Mouse (Mus musculus) megakaryocyte-erythroid progenitor cell, adult 5-6 weeks (primary cell): ENCODE results near the gene Haus8. TPM values are rescaled to one million over a fixed set of nuclear protein-coding genes. Genes with fewer than 3 reads are reported as not detected.

Experiments used
- total RNA-seq, 2 experiments: library from RNA; stranded (forward) in 1 of 2; stranded (reverse) in 1 of 2; fragments of 200-1000, 215-1000 nt in 1 of 2; fragments of >200 nt in 1 of 2; fragmentation: Nextera tagmentation in 1 of 2; gene quantifications; 2 replicates each; pipeline ENCODE4 v1.2.3; 2014 to 2017

Haus8 gene
- total RNA-seq, 2 experiments from 2014 or later, result 22.9 to 47.5 TPM

Other genes with a start within 250 kb of the Haus8 start
- gene Myo9b, start 220 bp downstream of the Haus8 start, total RNA-seq (2014; fragmentation: Nextera tagmentation), result 32.9 and 33.2 TPM in 2 replicates
- 17.6 and 20.4 TPM in 2 replicates for gene Myo9b, start 220 bp downstream of the Haus8 start, total RNA-seq (2017)
- gene Use1, start 93.9 kb upstream of the Haus8 start, total RNA-seq (2014; fragmentation: Nextera tagmentation), result 147 and 161 TPM in 2 replicates
- 129 and 139 TPM in 2 replicates for gene Use1, start 93.9 kb upstream of the Haus8 start, total RNA-seq (2017)
- 6.4 and 7.4 TPM in 2 replicates for gene Ocel1, start 98.4 kb upstream of the Haus8 start, total RNA-seq (2014; fragmentation: Nextera tagmentation)
- 8.1 and 13.8 TPM in 2 replicates for gene Ocel1, start 98.4 kb upstream of the Haus8 start, total RNA-seq (2017)
- gene Nr2f6, start 109.0 kb upstream of the Haus8 start, total RNA-seq (2014; fragmentation: Nextera tagmentation), result 1.4 and 3.2 TPM in 2 replicates
- 1.7 TPM in 1 of 2 replicates, not detected in the other for gene Nr2f6, start 109.0 kb upstream of the Haus8 start, total RNA-seq (2017)
- gene Ushbp1, start 122.9 kb upstream of the Haus8 start, total RNA-seq (2014; fragmentation: Nextera tagmentation), result not detected in 2 replicates
- not detected in 2 replicates for gene Ushbp1, start 122.9 kb upstream of the Haus8 start, total RNA-seq (2017)
- 107 and 130 TPM in 2 replicates for gene Babam1, start 123.9 kb upstream of the Haus8 start, total RNA-seq (2014; fragmentation: Nextera tagmentation)
- 73.7 and 90.2 TPM in 2 replicates for gene Babam1, start 123.9 kb upstream of the Haus8 start, total RNA-seq (2017)
- gene Ankle1, start 133.1 kb upstream of the Haus8 start, total RNA-seq (2014; fragmentation: Nextera tagmentation), result 42.2 and 46.2 TPM in 2 replicates
- 13.3 and 23.5 TPM in 2 replicates for gene Ankle1, start 133.1 kb upstream of the Haus8 start, total RNA-seq (2017)
- 5.3 and 7.1 TPM in 2 replicates for gene Abhd8, start 190.7 kb upstream of the Haus8 start, total RNA-seq (2014; fragmentation: Nextera tagmentation)
- 4.7 and 6.3 TPM in 2 replicates for gene Abhd8, start 190.7 kb upstream of the Haus8 start, total RNA-seq (2017)
- gene Mrpl34, start 192.0 kb upstream of the Haus8 start, total RNA-seq (2014; fragmentation: Nextera tagmentation), result 82.3 and 120 TPM in 2 replicates
- 46.7 and 63.4 TPM in 2 replicates for gene Mrpl34, start 192.0 kb upstream of the Haus8 start, total RNA-seq (2017)
- gene Dda1, start 196.3 kb upstream of the Haus8 start, total RNA-seq (2014; fragmentation: Nextera tagmentation), result 31.4 and 47.5 TPM in 2 replicates
- gene Dda1, start 196.3 kb upstream of the Haus8 start, total RNA-seq (2017), result 13.3 and 19.6 TPM in 2 replicates
- gene Ano8, start 213.0 kb upstream of the Haus8 start, total RNA-seq (2014; fragmentation: Nextera tagmentation), result 2.4 and 4.5 TPM in 2 replicates
- gene Ano8, start 213.0 kb upstream of the Haus8 start, total RNA-seq (2017), result 2.3 and 3.4 TPM in 2 replicates
- 15.1 and 20.3 TPM in 2 replicates for gene Gtpbp3, start 215.2 kb upstream of the Haus8 start, total RNA-seq (2014; fragmentation: Nextera tagmentation)
- gene Gtpbp3, start 215.2 kb upstream of the Haus8 start, total RNA-seq (2017), result 18.7 and 32.1 TPM in 2 replicates
- gene Plvap, start 238.8 kb upstream of the Haus8 start, total RNA-seq (2014; fragmentation: Nextera tagmentation), result 7.2 and 8.9 TPM in 2 replicates
- gene Plvap, start 238.8 kb upstream of the Haus8 start, total RNA-seq (2017), result 6.9 and 9.3 TPM in 2 replicates